Mouse (Mus musculus) stomach, embryonic 15.5 days (tissue): ENCODE measurements at regions not wholly inside any gene's neighbourhood (a gene's known extent, or its start where the extent isn't known, plus 50 kb on each side); places are given as distances from the start of the nearest gene placed in this dataset.

Source experiments
- ATAC-seq: fragments of 200-750 bp; cut with Nextera tagmentation; 2 replicates; pipeline ENCODE4 v1.8.0; 2017; ENCODE audit warnings: low read depth, moderate number of reproducible peaks, moderate TSS enrichment; ENCODE audit not compliant: insufficient read depth, low FRiP score
- H3K27ac ChIP-seq: fragments of 300-500 bp; sonication (generic); 2 replicates; pipeline ENCODE4 v1.5.1; 2015; ENCODE audit warnings: mild to moderate bottlenecking, inconsistent platforms
- H3K27me3 ChIP-seq: fragments of 300-500 bp; sonication (generic); replicated peaks from 2 replicates; pipeline ENCODE4 v1.6.1; 2015; ENCODE audit warnings: inconsistent platforms
- H3K36me3 ChIP-seq: fragments of 300-500 bp; sonication (generic); 2 replicates; pipeline ENCODE4 v1.6.1; 2015; ENCODE audit warnings: inconsistent platforms
- H3K4me1 ChIP-seq: fragments of 300-500 bp; sonication (generic); 2 replicates; pipeline ENCODE4 v1.6.1; 2015; ENCODE audit warnings: inconsistent platforms
- H3K4me2 ChIP-seq: fragments of 300-500 bp; sonication (generic); 2 replicates; pipeline ENCODE4 v1.6.1; 2015; ENCODE audit warnings: mild to moderate bottlenecking, inconsistent platforms
- H3K4me3 ChIP-seq: fragments of 300-500 bp; sonication (generic); replicated peaks from 2 replicates; pipeline ENCODE4 v1.5.1; 2015; ENCODE audit warnings: inconsistent platforms
- H3K9ac ChIP-seq: fragments of 300-500 bp; sonication (generic); 2 replicates; pipeline ENCODE4 v1.6.1; 2015; ENCODE audit warnings: inconsistent platforms
- H3K9me3 ChIP-seq: fragments of 300-500 bp; sonication (generic); 2 replicates; pipeline ENCODE4 v1.6.1; 2016; ENCODE audit warnings: inconsistent platforms
- WGBS: fragments of 180-500 bp; shearing (Covaris S2); methylation state at CpG from one replicate; pipeline ENCODE4 v1.1.7; 2015; 5-methylcytosine and 5-hydroxymethylcytosine counted together

GRCm38 (mm10) chr5:126201996-126202395 lies 670.4 kb downstream of the Tmem132b start:
- H3K36me3 ChIP-seq, result no peaks in the 10 kb centered on the region
- H3K9me3 ChIP-seq, result no peaks in the 10 kb centered on the region
- H3K27me3 ChIP-seq, result no peaks in the 10 kb centered on the region
- H3K4me3 ChIP-seq, result no peak overlapping the region
- no peak for ATAC-seq
- H3K27ac ChIP-seq, result no peak overlapping the region
- no peak overlapping the region for H3K9ac ChIP-seq
- H3K4me1 ChIP-seq, result no peaks in the 10 kb centered on the region
- WGBS, result 19% methylated on average over 9 of the region's 9 CpGs
- no peak overlapping the region for H3K4me2 ChIP-seq

GRCm38 (mm10) chr5:126217016-126217415 lies 685.4 kb downstream of the Tmem132b start:
- Histone ChIP-seq H3K4me1 (no peaks in the 10 kb centered on the region), H3K4me3 (no peak overlapping the region), H3K9ac (no peak overlapping the region), H3K27ac (no peak overlapping the region), H3K9me3 (no peaks in the 10 kb centered on the region), H3K27me3 (no peaks in the 10 kb centered on the region), H3K4me2 (no peak overlapping the region), H3K36me3 (no peaks in the 10 kb centered on the region)
- WGBS, result 79% methylated on average over 5 of the region's 5 CpGs
- ATAC-seq, result no peak

- no peak overlapping the region for H3K4me3 ChIP-seq
- no peak overlapping the region for H3K9ac ChIP-seq
- no peaks in the 10 kb centered on the region for H3K27me3 ChIP-seq
- H3K36me3 ChIP-seq, result no peaks in the 10 kb centered on the region
- ATAC-seq, result no peak
- 59% methylated on average over 1 of the region's 1 CpGs for WGBS
- no peaks in the 10 kb centered on the region for H3K9me3 ChIP-seq
- H3K4me1 ChIP-seq, result no peaks in the 10 kb centered on the region
- H3K4me2 ChIP-seq, result no peak overlapping the region
- no peak overlapping the region for H3K27ac ChIP-seq
Measured at GRCm38 (mm10) chr5:126217746-126218145, 686.2 kb downstream of the Tmem132b start.

- no peak overlapping the region for H3K27ac ChIP-seq
- no peak for ATAC-seq
- no peaks in the 10 kb centered on the region for H3K27me3 ChIP-seq
- H3K4me1 ChIP-seq, result no peaks in the 10 kb centered on the region
- no peaks in the 10 kb centered on the region for H3K36me3 ChIP-seq
- no peak overlapping the region for H3K9ac ChIP-seq
- no peak overlapping the region for H3K4me3 ChIP-seq
- no peaks in the 10 kb centered on the region for H3K9me3 ChIP-seq
- H3K4me2 ChIP-seq, result no peak overlapping the region
- 83% methylated on average over 3 of the region's 3 CpGs for WGBS
Measured at GRCm38 (mm10) chr5:126223696-126224095, 692.1 kb downstream of the Tmem132b start.

GRCm38 (mm10) chr5:126230768-126231167 lies 699.2 kb downstream of the Tmem132b start:
- H3K4me1 ChIP-seq, result no peaks in the 10 kb centered on the region
- ATAC-seq, result no peak
- H3K4me3 ChIP-seq, result no peak overlapping the region
- H3K36me3 ChIP-seq, result no peaks in the 10 kb centered on the region
- 71% methylated on average over 4 of the region's 4 CpGs for WGBS
- no peaks in the 10 kb centered on the region for H3K9me3 ChIP-seq
- no peaks in the 10 kb centered on the region for H3K27me3 ChIP-seq
- no peak overlapping the region for H3K9ac ChIP-seq
- no peak overlapping the region for H3K27ac ChIP-seq
- H3K4me2 ChIP-seq, result no peak overlapping the region

- H3K27me3 ChIP-seq, result no peaks in the 10 kb centered on the region
- no peak for ATAC-seq
- no peak overlapping the region for H3K9ac ChIP-seq
- WGBS, result 69% methylated on average over 3 of the region's 3 CpGs
- no peaks in the 10 kb centered on the region for H3K9me3 ChIP-seq
- H3K27ac ChIP-seq, result no peak overlapping the region
- no peaks in the 10 kb centered on the region for H3K4me1 ChIP-seq
- H3K4me2 ChIP-seq, result no peak overlapping the region
- H3K4me3 ChIP-seq, result no peak overlapping the region
- no peaks in the 10 kb centered on the region for H3K36me3 ChIP-seq
Measured at GRCm38 (mm10) chr5:126238071-126238470, 706.5 kb downstream of the Tmem132b start.

GRCm38 (mm10) chr5:126245776-126246175 lies 714.2 kb downstream of the Tmem132b start:
- no peaks in the 10 kb centered on the region for H3K36me3 ChIP-seq
- no peaks in the 10 kb centered on the region; the same call in 1 of the 2 replicates for H3K4me1 ChIP-seq
- no peak overlapping the region for H3K4me2 ChIP-seq
- no peak for ATAC-seq
- H3K27ac ChIP-seq, result no peak overlapping the region
- H3K27me3 ChIP-seq, result no peaks in the 10 kb centered on the region
- no peak overlapping the region for H3K4me3 ChIP-seq
- H3K9ac ChIP-seq, result no peak overlapping the region
- H3K9me3 ChIP-seq, result no peaks in the 10 kb centered on the region
- 66% methylated on average over 2 of the region's 2 CpGs for WGBS

GRCm38 (mm10) chr5:126250331-126250730 lies 718.8 kb downstream of the Tmem132b start:
- no peak overlapping the region for H3K4me3 ChIP-seq
- no peaks in the 10 kb centered on the region for H3K9me3 ChIP-seq
- no peak overlapping the region for H3K4me2 ChIP-seq
- H3K27me3 ChIP-seq, result no peaks in the 10 kb centered on the region
- 61% methylated on average over 1 of the region's 1 CpGs for WGBS
- no peaks in the 10 kb centered on the region for H3K4me1 ChIP-seq
- no peak overlapping the region for H3K27ac ChIP-seq
- ATAC-seq, result no peak
- no peaks in the 10 kb centered on the region for H3K36me3 ChIP-seq
- no peak overlapping the region for H3K9ac ChIP-seq

- no peak overlapping the region for H3K9ac ChIP-seq
- no peak overlapping the region for H3K4me2 ChIP-seq
- H3K27me3 ChIP-seq, result no peaks in the 10 kb centered on the region
- 67% methylated on average over 1 of the region's 1 CpGs for WGBS
- H3K4me3 ChIP-seq, result no peak overlapping the region
- no peaks in the 10 kb centered on the region for H3K9me3 ChIP-seq
- no peak for ATAC-seq
- H3K27ac ChIP-seq, result no peak overlapping the region
- no peaks in the 10 kb centered on the region for H3K36me3 ChIP-seq
- no peaks in the 10 kb centered on the region for H3K4me1 ChIP-seq
Measured at GRCm38 (mm10) chr5:126254661-126255060, 723.1 kb downstream of the Tmem132b start.

- Histone ChIP-seq H3K36me3 (no peaks in the 10 kb centered on the region), H3K27ac (no peak overlapping the region), H3K4me1 (no peaks in the 10 kb centered on the region), H3K4me3 (no peak overlapping the region), H3K9me3 (no peaks in the 10 kb centered on the region), H3K27me3 (no peaks in the 10 kb centered on the region), H3K9ac (no peak overlapping the region), H3K4me2 (no peak overlapping the region)
- no peak for ATAC-seq
- WGBS, result 52% methylated on average over 5 of the region's 5 CpGs
Measured at GRCm38 (mm10) chr5:126257860-126258259, 726.3 kb downstream of the Tmem132b start.

GRCm38 (mm10) chr5:126266471-126266870 lies 734.9 kb downstream of the Tmem132b start:
- no peak overlapping the region for H3K27ac ChIP-seq
- H3K36me3 ChIP-seq, result no peaks in the 10 kb centered on the region
- H3K9me3 ChIP-seq, result no peaks in the 10 kb centered on the region
- 79% methylated on average over 2 of the region's 2 CpGs for WGBS
- no peaks in the 10 kb centered on the region for H3K4me1 ChIP-seq
- H3K27me3 ChIP-seq, result no peaks in the 10 kb centered on the region
- H3K4me3 ChIP-seq, result no peak overlapping the region
- no peak overlapping the region for H3K9ac ChIP-seq
- no peak for ATAC-seq
- no peak overlapping the region for H3K4me2 ChIP-seq

GRCm38 (mm10) chr5:126266929-126267609 lies 735.5 kb downstream of the Tmem132b start:
- H3K27ac ChIP-seq, result no peak overlapping the region
- no peaks in the 10 kb centered on the region for H3K4me1 ChIP-seq
- no peak overlapping the region for H3K4me3 ChIP-seq
- no peak overlapping the region for H3K4me2 ChIP-seq
- no peak for ATAC-seq
- 67% methylated on average over 2 of the region's 2 CpGs for WGBS
- H3K9me3 ChIP-seq, result no peaks in the 10 kb centered on the region
- no peaks in the 10 kb centered on the region for H3K36me3 ChIP-seq
- no peak overlapping the region for H3K9ac ChIP-seq
- no peaks in the 10 kb centered on the region for H3K27me3 ChIP-seq

GRCm38 (mm10) chr5:126268592-126268991 lies 737.0 kb downstream of the Tmem132b start:
- 77% methylated on average over 4 of the region's 4 CpGs for WGBS
- H3K36me3 ChIP-seq, result no peaks in the 10 kb centered on the region

More at GRCm38 (mm10) chr5:126268592-126268991, 737.0 kb downstream of the Tmem132b start:
- Histone ChIP-seq H3K9ac (no peak overlapping the region), H3K4me2 (no peak overlapping the region), H3K27me3 (no peaks in the 10 kb centered on the region), H3K27ac (no peak overlapping the region), H3K4me1 (no peaks in the 10 kb centered on the region), H3K9me3 (no peaks in the 10 kb centered on the region), H3K4me3 (no peak overlapping the region)
- ATAC-seq, result no peak
